Mouse (Mus musculus): Measurements from ENCODE around the gene Ncapd2.

The Ncapd2 gene

GRCm38 (mm10) chr6:125153682-125154081 is 37.8 kb downstream of the Ncapd2 start:
- in situ Hi-C loops (cut with MboI; ENCODE audit: unreplicated experiment in 2 of 2), result loop anchor here (25.0 kb wide), 1 partner anchor 1409 kb away; no protein-coding TSS in a partner anchor

GRCm38 (mm10) chr6:125153018-125153389 is 38.5 kb downstream of the Ncapd2 start:
- in situ Hi-C loops (cut with MboI; ENCODE audit: unreplicated experiment in 2 of 2), result loop anchor here (25.0 kb wide), 1 partner anchor 1409 kb away; no protein-coding TSS in a partner anchor

- in situ Hi-C loops (cut with MboI; ENCODE audit: unreplicated experiment in 2 of 2), result loop anchor here (25.0 kb wide), 1 partner anchor 1410 kb away; no protein-coding TSS in a partner anchor
Measured at GRCm38 (mm10) chr6:125152212-125153017, 39.1 kb downstream of the Ncapd2 start.

- in situ Hi-C loops (cut with MboI; ENCODE audit: unreplicated experiment in 2 of 2), result no loop called here
Measured at GRCm38 (mm10) chr6:125149569-125149950, 41.9 kb downstream of the Ncapd2 start.

GRCm38 (mm10) chr6:125148926-125149568 is 42.5 kb downstream of the Ncapd2 start:
- in situ Hi-C loops (cut with MboI; ENCODE audit: unreplicated experiment in 2 of 2), result no loop called here

- in situ Hi-C loops (cut with MboI; ENCODE audit: unreplicated experiment in 2 of 2), result no loop called here
Measured at GRCm38 (mm10) chr6:125148251-125148925, 43.1 kb downstream of the Ncapd2 start.

GRCm38 (mm10) chr6:125147329-125147728 is 44.2 kb downstream of the Ncapd2 start:
- in situ Hi-C loops (cut with MboI; ENCODE audit: unreplicated experiment in 2 of 2), result no loop called here

GRCm38 (mm10) chr6:125146797-125147196 is 44.7 kb downstream of the Ncapd2 start:
- in situ Hi-C loops (cut with MboI; ENCODE audit: unreplicated experiment in 2 of 2), result no loop called here

- in situ Hi-C loops (cut with MboI; ENCODE audit: unreplicated experiment in 2 of 2), result no loop called here
Measured at GRCm38 (mm10) chr6:125146148-125146547, 45.4 kb downstream of the Ncapd2 start.

GRCm38 (mm10) chr6:125145479-125145951 is 46.0 kb downstream of the Ncapd2 start:
- in situ Hi-C loops (cut with MboI; ENCODE audit: unreplicated experiment in 2 of 2), result no loop called here

- in situ Hi-C loops (cut with MboI; ENCODE audit: unreplicated experiment in 2 of 2), result no loop called here
Measured at GRCm38 (mm10) chr6:125145001-125145400, 46.5 kb downstream of the Ncapd2 start, which contains the start of gene Iffo1. Iffo1 (plus strand) TSS chr6:125145241.

- in situ Hi-C loops (cut with MboI; ENCODE audit: unreplicated experiment in 2 of 2), result no loop called here
Measured at GRCm38 (mm10) chr6:125143904-125144303, 47.6 kb downstream of the Ncapd2 start.

- in situ Hi-C loops (cut with MboI; ENCODE audit: unreplicated experiment in 2 of 2), result no loop called here
Measured at GRCm38 (mm10) chr6:125143128-125143527, 48.4 kb downstream of the Ncapd2 start.

- in situ Hi-C loops (cut with MboI; ENCODE audit: unreplicated experiment in 2 of 2), result no loop called here
Measured at GRCm38 (mm10) chr6:125142436-125142835, 49.1 kb downstream of the Ncapd2 start.

- in situ Hi-C loops (cut with MboI; ENCODE audit: unreplicated experiment in 2 of 2), result no loop called here
Measured at GRCm38 (mm10) chr6:125139747-125140146, 51.8 kb downstream of the Ncapd2 start.

GRCm38 (mm10) chr6:125137002-125137671 is 54.4 kb downstream of the Ncapd2 start:
- in situ Hi-C loops (cut with MboI; ENCODE audit: unreplicated experiment in 2 of 2), result no loop called here

- in situ Hi-C loops (cut with MboI; ENCODE audit: unreplicated experiment in 2 of 2), result loop anchor here in 1 of 2 experiments (5.0 kb wide), 1 partner anchor 35 kb away; the partner anchor contains the start of gene Chd4
Measured at GRCm38 (mm10) chr6:125132470-125132869, 59.0 kb downstream of the Ncapd2 start.

- in situ Hi-C loops (cut with MboI; ENCODE audit: unreplicated experiment in 2 of 2), result loop anchor here in 1 of 2 experiments (5.0 kb wide), 1 partner anchor 34 kb away; the partner anchor contains the start of gene Chd4
Measured at GRCm38 (mm10) chr6:125131302-125132156, 60.0 kb downstream of the Ncapd2 start, which contains the start of gene Nop2. Nop2 (plus strand) TSS chr6:125131909.

GRCm38 (mm10) chr6:125129710-125130402 is 61.6 kb downstream of the Ncapd2 start:
- in situ Hi-C loops (cut with MboI; ENCODE audit: unreplicated experiment in 2 of 2), result loop anchor here in 1 of 2 experiments (5.0 kb wide), 1 partner anchor 33 kb away; the partner anchor contains the start of gene Chd4
